Mouse (Mus musculus) 3T3-L1 (cell line): ENCODE data around the gene Zfp553.
A peak's percentile ranks its signal among the peaks of the same experiment; 100 is the strongest.

Experiments used
- DNase-seq: peaks from one replicate; pipeline ENCODE4 v3.0.0-alpha.2; 2015; ENCODE audit warnings: low read depth, low spot score

Zfp553 gene

GRCm38 (mm10) chr7:127271093-127271492 lies 38.2 kb downstream of the Zfp553 start:
- DNase-seq, result no peak

- DNase-seq, result no peak
Measured at GRCm38 (mm10) chr7:127272566-127272965, 39.7 kb downstream of the Zfp553 start.

GRCm38 (mm10) chr7:127273118-127273923 lies 40.5 kb downstream of the Zfp553 start:
- no peak for DNase-seq

GRCm38 (mm10) chr7:127273925-127274789 lies 41.3 kb downstream of the Zfp553 start, which contains the start of gene Sephs2:
Gene Sephs2, minus strand, starts transcription at chr7:127274055.
- DNase-seq, result peak; percentile 90

GRCm38 (mm10) chr7:127276519-127276961 lies 43.7 kb downstream of the Zfp553 start:
- DNase-seq, result no peak

GRCm38 (mm10) chr7:127278311-127278710 lies 45.5 kb downstream of the Zfp553 start:
- DNase-seq, result peak; percentile 41

GRCm38 (mm10) chr7:127280092-127280491 lies 47.2 kb downstream of the Zfp553 start:
- no peak for DNase-seq

GRCm38 (mm10) chr7:127281114-127281513 lies 48.3 kb downstream of the Zfp553 start:
- DNase-seq, result no peak

GRCm38 (mm10) chr7:127282190-127282589 lies 49.3 kb downstream of the Zfp553 start:
- DNase-seq, result no peak

- no peak for DNase-seq
Measured at GRCm38 (mm10) chr7:127285154-127285553, 52.3 kb downstream of the Zfp553 start.
